Mouse (Mus musculus) olfactory bulb, adult 2 months (tissue): ENCODE data around the gene Drg2. TPM values are rescaled to one million over a fixed set of nuclear protein-coding genes. Genes with fewer than 3 reads are reported as not detected.

ENCODE experiments used
- H3K27ac ChIP-seq: fragments of 200-500 bp; 2 replicates; pipeline ENCODE4 v1.5.1; 2012; ENCODE audit warnings: low read depth, low read length; ENCODE audit not compliant: insufficient read depth
- H3K4me1 ChIP-seq: fragments of 200-500 bp; 2 replicates; pipeline ENCODE4 v1.6.1; 2012; ENCODE audit warnings: low read length; ENCODE audit not compliant: control insufficient read depth, insufficient read depth
- H3K4me3 ChIP-seq: fragments of 200-500 bp; 2 replicates; pipeline ENCODE4 v1.5.1; 2012; ENCODE audit warnings: mild to moderate bottlenecking, low read depth, low read length, moderate library complexity; ENCODE audit not compliant: insufficient read depth
- CTCF ChIP-seq: fragments of 200-500 bp; IDR thresholded peaks from 2 replicates; pipeline ENCODE4 v1.5.1; 2012; ENCODE audit warnings: low read depth, mild to moderate bottlenecking, low read length, moderate library complexity; ENCODE audit not compliant: insufficient read depth
- POLR2A ChIP-seq: fragments of 200-500 bp; IDR thresholded peaks from 2 replicates; pipeline ENCODE4 v1.6.1; 2012; ENCODE audit warnings: mild to moderate bottlenecking, low read depth, low read length, moderate library complexity; ENCODE audit not compliant: insufficient read depth
- WGBS: fragments of 180-500 bp; shearing (Covaris S2); methylation state at CpG from one replicate; pipeline ENCODE4 v1.1.7; 2018; 5-methylcytosine and 5-hydroxymethylcytosine counted together
- polyA plus RNA-seq: library from polyadenylated mRNA; stranded (reverse); fragments of >200 nt; gene quantifications from 2 replicates; pipeline ENCODE4 v1.2.4, GENCODE M21; 2012; ENCODE audit warnings: low replicate concordance; ENCODE audit not compliant: missing spikeins, insufficient read depth, insufficient read length

The Drg2 gene
- polyA plus RNA-seq = not detected in 2 replicates

DNA sequence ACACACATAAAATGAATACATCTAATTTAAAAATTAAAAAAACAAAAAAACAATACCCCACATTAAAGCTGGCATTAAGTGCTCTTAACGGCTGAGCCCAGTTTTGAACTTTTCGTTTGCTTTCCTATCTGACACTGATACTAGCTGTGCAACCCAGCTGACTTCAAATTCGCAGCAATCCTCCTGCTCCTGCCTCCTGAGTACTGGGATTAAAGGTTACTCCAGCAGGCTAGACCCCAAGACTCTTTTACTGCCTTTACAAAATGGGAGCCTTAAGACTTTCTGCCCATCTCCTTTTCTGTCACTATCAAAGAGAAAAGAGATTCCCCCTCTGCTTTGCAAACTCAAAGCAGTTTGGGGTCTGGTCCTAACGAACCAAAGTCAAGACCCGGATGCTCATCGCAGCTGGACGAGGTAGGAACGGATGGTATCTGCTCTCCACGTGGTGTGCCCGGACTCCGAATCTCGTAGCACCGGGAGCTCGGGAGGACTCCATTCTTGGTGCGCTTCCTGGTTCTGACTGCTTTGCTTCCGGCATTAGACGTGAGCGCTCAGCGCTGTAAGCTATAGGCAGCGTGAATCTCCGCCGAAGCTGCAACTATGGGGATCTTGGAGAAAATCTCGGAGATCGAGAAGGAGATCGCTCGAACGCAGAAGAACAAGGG, at the start of gene Drg2:
TSS of gene Drg2 (plus strand) at position 512 of the 665 bp plus-strand sequence.
- Histone ChIP-seq H3K4me1 (peaks cover 14% of the 10 kb centered on the region), H3K4me3 (peak within 1 kb of the TSS; percentile 75), H3K27ac (peak within 1 kb of the TSS; percentile 59)
- TF ChIP-seq CTCF = no peak
- TF ChIP-seq POLR2A = peak; percentile 63; the same call in 1 of the 2 replicates
- WGBS = 6% methylated on average over 27 of the region's 27 CpGs

DNA sequence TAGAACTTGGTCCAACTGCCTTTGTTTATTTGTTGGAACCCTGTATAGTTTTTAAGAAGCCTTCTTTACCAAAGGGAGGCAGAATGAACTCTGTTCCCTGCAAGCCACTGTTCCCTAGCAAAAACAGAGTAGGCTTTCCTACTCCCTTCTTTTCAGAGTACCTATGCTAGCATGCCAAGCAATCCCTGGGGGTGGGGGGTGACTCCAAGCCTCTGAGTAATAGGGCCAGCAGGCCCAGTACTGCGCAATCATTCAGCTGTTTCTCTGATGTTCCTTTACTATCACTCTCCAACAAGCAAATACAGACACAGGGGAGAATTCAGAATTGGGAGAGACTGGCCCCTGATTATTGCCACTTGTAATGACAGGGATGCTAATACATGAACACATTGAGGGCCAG, 47.8 kb upstream of the Drg2 start:
- Histone ChIP-seq H3K27ac (no peak overlapping the region), H3K4me3 (no peak overlapping the region), H3K4me1 (no peaks in the 10 kb centered on the region)
- TF ChIP-seq POLR2A (no peak), CTCF (no peak)
- 87% methylated on average over 1 of the region's 1 CpGs for WGBS

DNA sequence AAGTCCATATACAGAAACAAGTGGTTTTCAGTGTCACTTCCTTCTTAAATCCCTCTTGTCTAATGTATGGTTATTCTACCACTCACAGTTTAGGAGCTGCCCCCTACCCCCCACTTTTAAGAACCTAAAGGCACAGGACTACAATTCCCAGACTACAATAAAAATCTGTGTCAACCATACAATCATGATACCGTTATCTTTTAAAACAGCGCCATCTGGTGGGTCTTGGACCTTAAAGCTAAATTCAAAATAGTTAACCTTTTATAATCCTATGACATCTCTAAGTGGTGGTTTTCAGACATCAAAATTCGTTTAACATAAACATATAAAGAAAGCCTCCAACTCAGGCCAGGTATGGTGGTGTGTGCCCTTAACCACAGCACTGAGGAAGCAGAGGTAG, 42.2 kb upstream of the Drg2 start:
- 3% methylated on average over 3 of the region's 3 CpGs for WGBS

DNA sequence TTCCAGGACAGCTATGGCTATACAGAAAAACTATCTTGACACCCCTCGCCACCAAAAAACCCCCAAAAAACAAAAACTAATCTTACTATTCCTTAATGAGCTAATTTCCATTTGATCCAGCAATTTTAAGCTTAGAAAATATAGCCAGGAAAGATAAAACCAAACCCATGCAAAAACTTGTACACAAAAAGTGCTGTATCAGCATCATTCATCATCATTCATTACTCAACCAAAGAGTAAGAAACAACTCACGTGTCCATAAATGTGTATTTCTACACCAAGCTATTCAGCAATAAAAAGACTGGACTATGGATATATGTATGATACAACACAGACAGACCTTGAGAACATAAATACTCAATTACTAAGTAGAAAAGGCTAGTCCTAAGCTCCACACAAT, 41.5 kb upstream of the Drg2 start:
- peaks cover 4% of the 10 kb centered on the region for H3K4me1 ChIP-seq
- no peak for TF ChIP-seq POLR2A
- TF ChIP-seq CTCF = no peak
- H3K4me3 ChIP-seq = no peak overlapping the region
- 92% methylated on average over 2 of the region's 2 CpGs for WGBS
- H3K27ac ChIP-seq = no peak overlapping the region

More for the DNA sequence above, 42.2 kb upstream of the Drg2 start:
- Histone ChIP-seq H3K4me1 (peaks cover 3% of the 10 kb centered on the region), H3K4me3 (no peak overlapping the region), H3K27ac (no peak overlapping the region)
- no peak for TF ChIP-seq POLR2A
- no peak for TF ChIP-seq CTCF

DNA sequence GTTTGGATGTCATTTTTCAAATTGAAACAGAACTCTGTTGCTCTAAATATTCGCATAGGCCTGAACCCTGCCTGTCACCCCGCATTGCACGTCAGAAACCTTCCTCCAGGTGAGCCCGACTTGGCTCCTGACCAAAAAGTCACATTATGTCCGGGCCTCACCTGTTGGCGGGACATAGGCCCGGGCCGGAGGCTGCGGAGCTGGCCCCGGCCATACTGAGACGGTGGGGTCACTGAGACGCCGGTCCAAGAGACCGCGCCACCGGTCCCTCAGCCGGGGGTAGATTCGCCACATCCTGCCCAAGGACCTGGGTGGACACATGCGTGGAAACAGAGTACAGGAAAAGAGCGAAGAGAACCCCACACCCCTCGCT, 37.8 kb upstream of the Drg2 start:
- Histone ChIP-seq H3K4me3 (peak overlapping the region; percentile 78), H3K27ac (peak overlapping the region; percentile 64)
- under 1% methylated on average over 21 of the region's 21 CpGs for WGBS

DNA sequence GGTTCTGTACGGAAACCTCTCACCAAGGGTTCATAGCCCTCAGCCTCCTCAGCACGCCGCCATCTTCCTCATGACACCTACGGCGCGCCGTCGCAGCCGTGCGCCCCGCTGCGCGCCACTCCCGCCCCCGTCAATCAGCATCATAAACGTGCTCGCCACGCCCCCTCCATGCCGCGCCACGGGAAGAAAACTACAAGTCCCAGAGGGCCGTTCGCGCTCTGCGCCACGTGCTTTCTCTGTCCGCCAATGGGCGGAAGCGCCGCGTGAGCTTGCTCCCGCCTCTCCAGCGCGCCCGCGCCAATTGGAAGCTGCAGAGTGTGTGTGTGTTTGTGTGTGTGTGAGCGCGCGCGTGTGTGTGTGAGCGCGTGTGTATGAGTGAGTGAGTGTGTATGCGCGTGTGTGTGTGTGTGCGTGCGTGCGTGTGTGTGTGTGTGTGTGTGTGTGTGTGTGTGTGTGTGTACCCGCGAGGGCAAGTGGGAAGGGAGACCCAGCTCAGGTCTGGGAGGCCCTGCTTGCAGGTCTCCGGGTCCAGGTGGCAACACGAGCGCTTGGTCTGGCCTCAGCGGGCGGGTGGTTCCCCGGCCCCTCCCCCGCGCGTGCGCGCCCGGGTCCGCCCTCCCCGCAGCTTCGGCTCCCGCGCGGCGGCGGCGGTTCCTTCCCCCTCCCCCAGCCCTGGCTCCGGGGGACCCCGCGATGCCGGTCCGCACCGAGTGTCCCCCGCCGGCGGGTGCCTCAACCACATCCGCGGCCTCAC, 37.3 kb upstream of the Drg2 start, which contains the start of gene Gid4:
TSS of gene Gid4 (plus strand) at position 183 of the 754 bp plus-strand sequence.
- WGBS = under 1% methylated on average over 75 of the region's 81 CpGs
- no peak for TF ChIP-seq CTCF
- peak; percentile 63; the same call in 1 of the 2 replicates for TF ChIP-seq POLR2A
- H3K4me1 ChIP-seq = peaks cover 11% of the 10 kb centered on the region
- peak within 1 kb of the TSS; percentile 64 for H3K27ac ChIP-seq
- peak within 1 kb of the TSS; percentile 78 for H3K4me3 ChIP-seq

More for the DNA sequence above, 37.8 kb upstream of the Drg2 start:
- TF ChIP-seq POLR2A (no peak), CTCF (no peak)
- peaks cover 11% of the 10 kb centered on the region for H3K4me1 ChIP-seq

DNA sequence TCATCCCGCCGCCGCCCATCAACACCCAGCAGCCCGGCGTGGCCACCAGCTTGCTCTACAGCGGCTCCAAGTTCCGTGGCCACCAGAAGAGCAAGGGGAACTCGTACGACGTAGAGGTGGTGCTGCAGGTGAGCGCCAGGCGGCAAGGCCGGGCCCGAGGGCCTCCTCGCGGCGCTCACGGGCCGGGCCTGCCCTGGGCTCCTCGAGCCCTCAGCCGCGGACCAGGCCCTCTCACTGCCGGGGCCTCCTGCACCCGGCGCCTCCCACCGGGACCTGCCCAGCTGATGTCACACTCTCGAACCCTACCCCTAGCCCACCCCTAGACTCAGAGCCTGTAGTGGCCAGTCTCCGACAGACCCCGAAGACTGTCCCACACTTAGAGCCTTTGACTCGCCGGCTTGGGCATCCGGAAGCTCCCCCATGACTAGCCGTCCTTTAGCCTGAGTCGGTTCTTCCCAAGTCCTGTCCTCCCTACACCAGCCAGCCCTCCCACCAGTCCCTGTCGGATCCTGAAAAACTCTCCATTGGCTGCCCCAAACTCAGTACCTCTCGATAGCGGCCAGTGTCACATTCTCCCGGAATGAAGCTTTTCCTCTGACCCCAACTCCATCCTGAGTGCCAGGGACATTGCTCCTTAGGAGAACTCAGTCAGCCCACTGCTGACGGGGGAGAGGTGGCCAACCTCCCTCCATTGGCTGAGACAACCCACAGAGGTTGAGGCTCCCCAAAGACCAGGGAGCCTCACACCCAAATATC, 36.5 kb upstream of the Drg2 start, which contains the start of gene Atpaf2:
TSS of gene Atpaf2 (minus strand) at position 741 of the 756 bp plus-strand sequence.
- Histone ChIP-seq H3K27ac (peak within 1 kb of the TSS; percentile 44; the same call in 1 of the 2 replicates), H3K4me1 (peaks cover 11% of the 10 kb centered on the region), H3K4me3 (peak within 1 kb of the TSS; percentile 78)
- under 1% methylated on average over 39 of the region's 39 CpGs for WGBS
- TF ChIP-seq CTCF = no peak
- peak; percentile 22; the same call in 1 of the 2 replicates for TF ChIP-seq POLR2A

DNA sequence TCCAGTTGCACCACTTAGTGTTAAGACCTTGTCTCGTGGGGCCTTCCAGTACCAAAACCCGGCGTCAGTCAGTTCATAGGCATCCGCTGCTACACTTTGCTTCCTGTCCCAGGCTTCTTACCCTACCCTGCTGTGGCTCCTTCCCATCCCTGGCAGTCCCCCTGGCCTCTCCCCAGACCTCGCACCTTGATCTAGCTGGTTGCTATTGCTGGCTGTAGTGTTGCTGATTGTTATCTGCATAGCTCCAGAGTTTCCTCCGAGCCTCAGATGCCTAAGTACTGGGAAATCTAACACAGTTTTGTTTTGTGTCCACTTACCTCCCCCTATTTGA, 36.0 kb upstream of the Drg2 start:
- H3K4me3 ChIP-seq = peak overlapping the region; percentile 78
- peaks cover 11% of the 10 kb centered on the region for H3K4me1 ChIP-seq
- no peak for TF ChIP-seq CTCF
- TF ChIP-seq POLR2A = no peak
- WGBS = 19% methylated on average over 6 of the region's 6 CpGs
- H3K27ac ChIP-seq = no peak overlapping the region

DNA sequence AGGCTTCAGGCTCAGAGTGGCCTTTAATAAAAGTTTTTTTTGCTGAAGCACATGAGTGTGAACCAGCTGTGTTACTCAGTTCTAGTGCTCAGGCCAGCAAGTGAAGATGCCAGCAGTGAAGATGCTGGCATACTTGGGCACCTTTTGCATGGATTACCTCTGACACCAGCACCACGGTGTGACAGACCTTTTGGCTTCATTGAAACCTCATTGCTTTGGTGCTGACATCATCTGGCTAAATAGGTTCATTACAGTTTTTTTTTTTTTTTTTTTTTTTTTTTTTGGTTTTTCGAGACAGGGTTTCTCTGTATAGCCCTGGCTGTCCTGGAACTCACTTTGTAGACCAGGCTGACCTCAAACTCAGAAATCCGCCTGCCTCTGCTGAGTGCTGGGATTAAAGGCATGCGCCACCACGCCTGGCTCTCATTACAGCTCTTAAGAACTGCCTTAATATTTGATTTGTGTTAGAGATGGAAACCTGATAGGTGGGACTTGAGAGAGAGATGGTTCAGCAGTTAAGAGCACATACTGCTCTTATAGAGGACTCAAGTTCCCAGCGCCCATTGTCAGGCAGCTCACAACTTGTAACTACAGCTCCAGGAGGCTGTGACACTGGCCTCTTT, 32.2 kb upstream of the Drg2 start:
- H3K4me1 ChIP-seq = peaks cover 8% of the 10 kb centered on the region
- no peak overlapping the region for H3K4me3 ChIP-seq
- WGBS = 58% methylated on average over 6 of the region's 6 CpGs
- TF ChIP-seq CTCF (no peak), POLR2A (no peak)
- no peak overlapping the region for H3K27ac ChIP-seq
